Mouse (Mus musculus): Measurements from ENCODE around the gene Cdc123.

DNA sequence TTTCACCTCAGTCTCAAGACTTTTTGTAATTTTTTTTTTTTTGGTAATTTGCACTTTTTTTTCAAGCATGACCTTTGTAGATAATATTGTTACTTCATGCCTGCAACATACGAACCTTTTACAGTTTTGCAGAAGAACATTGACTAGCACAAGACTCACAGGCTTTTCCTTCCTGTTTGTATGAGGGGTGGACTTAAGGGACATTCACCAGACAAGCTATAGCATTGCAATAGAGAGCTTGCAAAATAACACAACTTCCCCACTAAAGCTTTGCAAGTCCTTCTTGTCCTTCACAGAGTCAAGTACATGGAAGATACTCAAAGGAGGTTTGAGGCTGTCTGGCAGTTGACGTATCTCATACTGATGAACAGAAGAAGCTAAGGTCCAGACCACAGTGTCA, 72.5 kb downstream of the Cdc123 start:
- TF ChIP-seq CTCF (IDR thresholded peaks at IDR 0.05; ENCODE audit: borderline replicate concordance, insufficient read depth, low read depth, low read length) (no peak), POLR2A (IDR thresholded peaks at IDR 0.05; ENCODE audit: borderline replicate concordance, insufficient read depth, low read length) (no peak)
